Mouse (Mus musculus) embryo, embryonic 11.5 days (tissue): ENCODE measurements around the gene Trim17.
A peak's percentile ranks its signal among the peaks of the same experiment; 100 is the strongest.
"Not testable (repeated sequence)": the region's sequence is repeated elsewhere in the genome, so short reads cannot be mapped to it uniquely, and the experiment has no call there.

Experiments used
- DNase-seq: peaks from one replicate; pipeline ENCODE4 v3.0.0-alpha.2; 2012; ENCODE audit warnings: low read depth, low spot score

Trim17 gene

GRCm38 (mm10) chr11:58947798-58948528 lies 6.5 kb upstream of the Trim17 start:
- no peak for DNase-seq

- DNase-seq, result peak; percentile 65
These were observed 5.7 kb upstream of the Trim17 start, which contains the start of gene Hist3h2ba for GRCm38 (mm10) chr11:58948542-58949479. Gene Hist3h2ba, plus strand, starts transcription at chr11:58948920.

- DNase-seq, result no peak
These were observed 4.7 kb upstream of the Trim17 start for GRCm38 (mm10) chr11:58949480-58950431.

- no peak for DNase-seq
These were observed 3.3 kb upstream of the Trim17 start for GRCm38 (mm10) chr11:58951210-58951609.

DNA sequence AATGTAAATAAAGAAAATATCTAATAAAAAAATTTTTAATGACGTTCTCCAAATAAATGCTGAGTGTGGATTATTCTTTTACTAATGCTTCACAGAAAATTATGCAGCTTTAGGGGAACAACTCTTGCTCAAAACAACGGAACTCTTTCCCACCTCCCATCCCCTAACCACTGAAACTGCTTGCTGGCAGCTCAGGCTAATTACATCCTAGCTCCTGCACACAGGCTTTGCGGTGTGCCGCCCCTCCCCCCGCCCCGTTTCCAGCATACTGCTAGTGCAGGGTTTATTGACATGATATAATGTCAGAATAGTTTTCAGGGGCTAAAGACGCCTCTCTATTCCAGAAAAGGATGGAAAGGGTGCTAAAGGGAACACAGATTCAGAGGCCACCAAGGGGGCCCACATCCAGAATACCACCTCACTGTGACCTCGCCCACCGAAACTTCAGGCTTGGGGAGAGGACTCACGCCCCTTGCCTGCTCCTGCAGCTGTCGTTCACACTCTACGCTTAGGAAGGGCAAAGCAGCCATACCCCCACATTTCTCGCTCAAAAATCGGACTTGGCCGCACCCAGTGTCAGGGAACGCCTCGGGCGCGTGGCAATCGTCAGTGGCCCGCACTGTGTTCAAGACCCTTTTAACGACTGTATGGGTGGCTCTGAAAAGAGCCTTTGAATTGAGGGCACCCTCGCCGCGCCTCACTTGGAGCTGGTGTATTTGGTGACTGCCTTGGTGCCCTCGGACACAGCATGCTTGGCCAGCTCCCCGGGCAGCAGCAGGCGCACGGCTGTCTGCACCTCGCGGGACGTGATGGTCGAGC lies 925 bp upstream of the Trim17 start:
- DNase-seq, result no peak

DNA sequence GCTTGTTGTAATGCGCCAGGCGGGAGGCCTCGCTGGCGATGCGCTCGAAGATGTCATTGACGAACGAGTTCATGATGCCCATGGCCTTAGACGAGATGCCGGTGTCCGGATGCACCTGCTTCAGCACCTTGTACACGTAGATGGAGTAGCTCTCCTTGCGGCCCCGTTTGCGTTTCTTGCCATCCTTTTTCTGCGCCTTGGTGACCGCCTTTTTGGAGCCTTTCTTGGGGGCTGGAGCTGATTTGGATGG lies 390 bp upstream of the Trim17 start:
- not testable (repeated sequence) for DNase-seq

GRCm38 (mm10) chr11:58955143-58955867 lies 820 bp downstream of the Trim17 start:
- DNase-seq, result no peak

DNA sequence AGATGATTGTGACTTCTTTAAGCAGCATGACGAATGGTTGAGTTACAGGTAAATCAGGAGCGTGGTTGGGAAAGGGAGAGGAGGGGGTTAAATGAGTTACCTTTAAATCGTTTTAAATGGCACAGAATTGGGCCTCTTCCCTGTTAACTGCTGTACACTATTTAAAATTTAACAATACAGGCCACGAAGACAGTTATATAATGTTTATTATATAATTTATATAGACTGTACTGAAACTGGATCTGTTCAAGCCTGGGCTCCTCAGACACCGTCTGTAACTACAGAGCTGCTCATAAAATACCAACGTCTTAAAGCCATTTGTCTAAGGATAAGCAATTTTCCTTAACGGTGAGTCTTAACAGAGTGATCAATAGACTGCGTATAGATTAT lies 1.4 kb downstream of the Trim17 start:
- DNase-seq, result no peak

GRCm38 (mm10) chr11:58957226-58957914 lies 2.9 kb downstream of the Trim17 start:
- DNase-seq, result no peak

- no peak for DNase-seq
These were observed 4.1 kb downstream of the Trim17 start for GRCm38 (mm10) chr11:58958536-58958935.

- no peak for DNase-seq
These were observed 4.8 kb downstream of the Trim17 start for GRCm38 (mm10) chr11:58959186-58959825.

DNA sequence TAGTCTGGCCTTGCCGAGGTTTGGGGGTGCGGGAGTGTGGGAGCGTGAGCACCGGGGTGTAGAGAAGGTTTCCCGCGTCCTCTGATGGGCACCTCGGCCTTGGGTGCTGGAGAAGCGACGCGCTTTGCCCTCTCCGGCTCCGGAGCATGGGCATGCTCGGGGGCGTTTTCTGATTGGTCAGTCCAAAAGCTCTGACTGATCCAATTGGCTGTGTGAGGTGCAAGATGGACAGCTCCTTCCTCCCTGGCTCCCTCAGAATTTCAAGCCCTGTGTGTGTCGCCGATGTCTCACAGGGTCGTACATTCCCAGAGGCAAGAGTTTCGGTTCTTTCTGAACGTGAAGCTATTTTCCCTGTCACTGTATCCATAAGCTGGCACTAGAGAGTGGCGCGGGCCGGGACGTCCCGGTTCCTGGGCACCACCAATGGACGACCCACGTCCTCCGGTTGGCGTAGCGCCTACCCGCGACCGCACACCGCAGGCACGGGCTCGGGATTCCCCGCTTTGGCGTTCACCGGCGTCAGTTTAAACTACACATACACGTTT lies 5.5 kb downstream of the Trim17 start:
- no peak for DNase-seq

DNA sequence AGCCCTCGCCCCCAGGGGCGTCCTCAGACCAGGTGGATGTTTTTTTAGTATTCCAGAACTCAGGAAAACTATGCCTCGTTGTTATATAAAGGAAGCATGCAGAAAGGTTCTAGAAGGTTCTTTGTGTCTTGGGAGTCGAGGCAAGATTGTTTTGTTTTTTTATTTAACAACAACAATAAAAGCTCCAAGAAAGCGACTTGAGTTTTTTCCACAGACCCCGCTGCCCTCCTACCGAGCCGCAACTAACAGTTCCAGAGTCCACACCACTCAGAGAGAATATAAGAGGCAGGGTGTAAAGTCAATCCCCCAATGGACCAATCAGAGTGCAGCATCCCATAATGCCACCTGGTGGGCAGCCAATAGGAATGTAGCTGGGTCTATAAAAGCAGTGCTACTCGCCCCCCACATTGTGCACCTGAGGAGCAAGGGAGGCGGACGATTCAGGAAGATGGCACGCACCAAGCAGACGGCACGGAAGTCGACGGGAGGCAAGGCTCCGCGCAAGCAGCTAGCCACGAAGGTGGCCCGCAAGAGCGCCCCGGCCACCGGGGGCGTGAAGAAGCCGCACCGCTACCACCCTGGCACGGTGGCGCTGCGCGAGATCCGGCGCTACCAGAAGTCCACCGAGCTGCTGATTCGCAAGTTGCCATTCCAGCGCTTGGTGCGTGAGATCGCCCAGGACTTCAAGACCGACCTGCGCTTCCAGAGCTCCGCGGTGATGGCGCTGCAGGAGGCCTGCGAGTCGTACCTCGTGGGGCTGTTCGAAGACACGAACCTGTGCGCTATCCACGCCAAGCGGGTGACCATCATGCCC lies 7.1 kb downstream of the Trim17 start:
- DNase-seq, result no peak

DNA sequence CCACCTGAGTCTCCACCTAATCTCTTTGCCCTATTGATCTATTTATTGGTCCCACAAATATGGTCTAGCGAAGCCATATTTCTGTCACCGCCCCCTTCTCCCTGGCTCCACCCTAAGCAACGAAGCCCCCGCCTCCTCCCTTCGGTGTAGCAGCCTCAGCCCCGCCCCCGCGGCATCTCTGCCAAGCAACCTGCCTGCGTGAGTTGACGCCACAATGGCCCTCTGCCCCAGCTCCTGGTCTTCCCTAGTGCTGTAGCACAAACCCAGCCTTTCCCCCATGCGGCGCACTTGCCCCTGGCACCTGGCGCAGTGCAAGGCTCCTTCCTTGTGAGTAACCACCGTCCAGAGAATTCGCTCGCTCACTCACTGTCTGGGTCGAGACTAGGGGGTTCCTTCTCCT lies 9.1 kb downstream of the Trim17 start:
- no peak for DNase-seq

DNA sequence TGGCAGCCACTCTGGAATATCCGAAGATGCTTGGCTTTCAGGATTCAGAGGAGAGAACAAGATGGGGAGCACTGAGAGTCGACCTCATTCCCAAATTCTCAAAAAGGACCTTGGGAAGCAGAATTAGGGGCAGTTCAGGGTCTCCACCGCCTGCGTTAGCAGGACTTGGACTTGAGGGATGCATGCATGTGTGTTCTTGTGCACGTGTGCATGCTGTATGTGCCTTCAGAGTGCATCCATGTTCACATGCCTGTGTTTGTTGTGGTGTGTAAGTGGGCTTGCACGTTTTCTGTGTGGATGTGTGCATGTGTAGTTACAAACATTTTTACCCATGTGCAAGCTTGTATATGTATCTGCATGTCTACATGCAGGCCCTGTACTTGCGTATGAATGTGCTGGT lies 9.7 kb downstream of the Trim17 start:
- no peak for DNase-seq

GRCm38 (mm10) chr11:58965001-58965760 lies 10.7 kb downstream of the Trim17 start:
- DNase-seq, result no peak

- no peak for DNase-seq
These were observed 12.9 kb downstream of the Trim17 start for GRCm38 (mm10) chr11:58967346-58967745.
